Mouse (Mus musculus) erythroblast, embryonic 14.5 days (primary cell): Measurements from ENCODE around the gene Atp6ap1l.

ENCODE experiments used
- GATA1 ChIP-seq: IDR thresholded peaks from 2 replicates; pipeline ENCODE4 v1.6.1; 2012; ENCODE audit warnings: low read length, inconsistent platforms, mixed read lengths
- TAL1 ChIP-seq: IDR thresholded peaks from 3 replicates; pipeline ENCODE4 v1.6.1; 2012; ENCODE audit warnings: low read length, inconsistent platforms, mixed read lengths

DNA sequence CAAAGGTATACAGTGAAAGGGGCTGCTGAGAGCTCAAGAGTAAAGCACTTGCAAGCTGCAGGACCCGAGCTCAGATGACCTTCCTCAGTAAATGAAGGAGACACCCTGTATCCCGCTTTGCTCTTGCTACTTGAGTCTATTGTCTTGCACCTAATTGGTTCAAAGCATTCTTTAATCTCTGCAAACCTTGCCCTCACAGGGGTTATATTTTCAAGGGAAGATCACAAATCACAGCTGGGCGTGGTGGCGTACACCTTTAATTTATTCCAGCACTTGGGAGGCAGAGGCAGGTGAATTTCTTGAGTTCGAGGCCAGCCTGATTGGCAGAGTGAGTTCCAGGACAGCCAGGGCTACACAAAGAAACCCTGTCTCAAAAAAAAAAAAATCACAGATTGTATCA is 20.0 kb upstream of the Atp6ap1l start:
- TF ChIP-seq TAL1, result no peak
- no peak for TF ChIP-seq GATA1
